ENCODE assay signal across 8 mouse cellular contexts in genomic region chr11:18878016-18878415, GRCm38 (mm10).
DNase-seq lines count a peak whose midpoint lies in the region; ATAC-seq and TF ChIP-seq lines count a peak whose summit lies in the region.

No protein-coding gene starts in this region.

- peak overlapping the region; percentile 65 to 75 for H3K4me3 ChIP-seq in ES-E14 (ENCODE audit: insufficient read depth in 1 of 2, low read depth in 1 of 2, low read length in 2 of 2, poor library complexity in 1 of 2, severe bottlenecking in 1 of 2)
- H3K4me3 ChIP-seq in cortical plate, adult 2 months (ENCODE audit: insufficient read depth, low read length): 0 out of 2 replicates have a peak overlapping the region, but pooled peaks have one; percentile 37
- H3K4me3 ChIP-seq in liver, embryonic 13.5 days (replicated peaks): peak overlapping the region; percentile 56

- DNase-seq in kidney, adult 9 months: peak; percentile 18
- DNase-seq in kidney, adult 18-20 months: no peak
- DNase-seq in ES-E14 (ENCODE audit: low read depth, low spot score): no peak
- no peak for DNase-seq in liver, embryonic 13.5 days
- DNase-seq in splenic B cell, adult 2 months (ENCODE audit: low read depth, low spot score): peak; percentile 37
- no peak for DNase-seq in ovary, postnatal 36 days (ENCODE audit: low spot score)

- no peak overlapping the region for H3K27ac ChIP-seq in ES-E14 (ENCODE audit: insufficient read depth, low read depth, low read length, poor library complexity, severe bottlenecking)
- H3K27ac ChIP-seq in cortical plate, adult 2 months (ENCODE audit: insufficient read depth, low read length): no peak overlapping the region
- H3K27ac ChIP-seq in liver, embryonic 13.5 days: peak overlapping the region; percentile 55

- H3K36me3 ChIP-seq in ES-E14 (ENCODE audit: control insufficient read depth, insufficient read depth, low read length, poor library complexity, severe bottlenecking): no peaks in the 10 kb centered on the region
- peaks cover 3% of the 10 kb centered on the region; the same call in 1 of the 2 replicates for H3K36me3 ChIP-seq in liver, embryonic 13.5 days
- H3K36me3 ChIP-seq in splenic B cell, adult 2 months (ENCODE audit: control insufficient read depth, insufficient read depth, low read length, poor library complexity, severe bottlenecking): no peaks in the 10 kb centered on the region

- ATAC-seq in hematopoietic stem cell, adult 5-6 weeks (replicated peaks in 1 of 2; ENCODE audit: insufficient read depth in 1 of 2, low FRiP score in 2 of 2, low TSS enrichment in 1 of 2, low read depth in 1 of 2, poor library complexity in 2 of 2, severe bottlenecking in 2 of 2): peak; percentile 32 to 50; a peak in 3 of 4 replicates
- no peak for ATAC-seq in liver, embryonic 13.5 days (ENCODE audit: low read depth)

- peaks cover 52% of the 10 kb centered on the region for H3K27me3 ChIP-seq in liver, embryonic 13.5 days
- H3K27me3 ChIP-seq in splenic B cell, adult 2 months (ENCODE audit: control insufficient read depth, insufficient read depth, low read length, poor library complexity, severe bottlenecking): peaks cover 2% of the 10 kb centered on the region

- no peak overlapping the region for H3K9ac ChIP-seq in ES-E14 (ENCODE audit: insufficient read depth, low read depth, low read length, poor library complexity, severe bottlenecking)
- H3K9ac ChIP-seq in liver, embryonic 13.5 days: peak overlapping the region; percentile 50

- in situ Hi-C loops in ES-E14 (cut with MboI; ENCODE audit: low sequenced_read_pairs in 2 of 2, unreplicated experiment in 2 of 2): no loop called here

- no peak for TF ChIP-seq POLR2A in cortical plate, adult 2 months (IDR thresholded peaks at IDR 0.05; ENCODE audit: extremely low read depth, insufficient read depth, low read length)

- no peak for TF ChIP-seq CTCF in cortical plate, adult 2 months (IDR thresholded peaks at IDR 0.05; ENCODE audit: extremely low read depth, insufficient read depth, low read length)

- no peaks in the 10 kb centered on the region for H3K4me1 ChIP-seq in ES-E14 (ENCODE audit: control insufficient read depth in 2 of 2, insufficient read depth in 2 of 2, low read length in 2 of 2, poor library complexity in 1 of 2)
- H3K4me1 ChIP-seq in cortical plate, adult 2 months (ENCODE audit: control insufficient read depth, insufficient read depth, low read length): no peaks in the 10 kb centered on the region
- H3K4me1 ChIP-seq in liver, embryonic 13.5 days (replicated peaks): peaks cover 24% of the 10 kb centered on the region

- peak overlapping the region; percentile 68 for H3K4me2 ChIP-seq in liver, embryonic 13.5 days

- under 1% methylated on average over 18 of the region's 18 CpGs for WGBS in liver, embryonic 13.5 days (ENCODE audit: insufficient replicate concordance)

- no peaks in the 10 kb centered on the region for H3K9me3 ChIP-seq in ES-E14 (ENCODE audit: control insufficient read depth, insufficient read depth, low read depth, low read length)
- no peaks in the 10 kb centered on the region for H3K9me3 ChIP-seq in liver, embryonic 13.5 days (replicated peaks)

TF ChIP-seq in ES-E14, 5 proteins besides CTCF, POLR2A, EP300 and RAD21:
- TF ChIP-seq CHD2 (IDR thresholded peaks at IDR 0.05; ENCODE audit: low read depth, low read length) (no peak), ZC3H11A (IDR thresholded peaks at IDR 0.05; ENCODE audit: borderline replicate concordance, low read depth, low read length) (no peak), HCFC1 (IDR thresholded peaks at IDR 0.05; ENCODE audit: borderline replicate concordance, insufficient read depth, low read length) (no peak), MAFK (IDR thresholded peaks at IDR 0.05; ENCODE audit: insufficient read depth, low read depth, low read length) (no peak), ZNF384 (IDR thresholded peaks at IDR 0.05; ENCODE audit: low read depth, low read length) (no peak)

Comparison
In these comparisons a context has a peak if more than half of its experiments do, and no peak if none do; other contexts are left out.
1. DNase-seq: peak in kidney, adult 9 months (single experiment) and splenic B cell, adult 2 months (single experiment); none in kidney, adult 18-20 months (single experiment), ES-E14 (single experiment), liver, embryonic 13.5 days (single experiment) and ovary, postnatal 36 days (single experiment).
2. Peak in every context shown above with its lines, with median percentiles within 50 percentile points of each other: H3K4me3 ChIP-seq.